Mouse (Mus musculus): ENCODE results near the gene Prox2. TPM values are rescaled to one million over a fixed set of nuclear protein-coding genes. Genes with fewer than 3 reads are reported as not detected.
A peak's percentile ranks its signal among the peaks of the same experiment; 100 is the strongest.
"Not testable (repeated sequence)": the region's sequence is repeated elsewhere in the genome, so short reads cannot be mapped to it uniquely, and the experiment has no call there.

The Prox2 gene
- total RNA-seq (2021): 1 to 10 TPM; 2.1 to 2.3 TPM

GRCm38 (mm10) chr12:85110698-85111592 lies at the start of gene Prox2, which contains the start of gene Dlst:
Gene Prox2 (minus strand): TSS chr12:85110759.
Gene Dlst (plus strand): TSS chr12:85110833.
- peak; percentile 89 to 93 for DNase-seq
- intact Hi-C loops (cut with DNase I): loop anchor here (5.0 kb wide), 1 partner anchor 114 kb away; the partner anchor contains the start of gene Ylpm1

GRCm38 (mm10) chr12:85159592-85159991 lies 49.0 kb upstream of the Prox2 start:
- intact Hi-C loops (cut with DNase I): no loop called here
- peak; percentile 46 to 72 for DNase-seq

GRCm38 (mm10) chr12:85158801-85159200 lies 48.2 kb upstream of the Prox2 start:
- DNase-seq: no peak
- intact Hi-C loops (cut with DNase I): no loop called here

GRCm38 (mm10) chr12:85157797-85158460 lies 47.4 kb upstream of the Prox2 start:
- intact Hi-C loops (cut with DNase I): no loop called here
- DNase-seq: no peak

- intact Hi-C loops (cut with DNase I): no loop called here
- no peak for DNase-seq
These were observed 45.8 kb upstream of the Prox2 start for GRCm38 (mm10) chr12:85156324-85156723.

- intact Hi-C loops (cut with DNase I): no loop called here
- no peak for DNase-seq
These were observed 42.5 kb upstream of the Prox2 start for GRCm38 (mm10) chr12:85153011-85153410.

GRCm38 (mm10) chr12:85151002-85151774 lies 40.6 kb upstream of the Prox2 start, which contains the start of gene Rps6kl1:
Gene Rps6kl1 (minus strand): TSS chr12:85151264.
- intact Hi-C loops (cut with DNase I): no loop called here
- DNase-seq: peak; percentile 38 to 47

- intact Hi-C loops (cut with DNase I): no loop called here
- no peak for DNase-seq
These were observed 39.9 kb upstream of the Prox2 start for GRCm38 (mm10) chr12:85150321-85151001.

- no peak for DNase-seq
- intact Hi-C loops (cut with DNase I): loop anchor here (2.0 to 10.0 kb wide), 2 partner anchors 22 to 348 kb away; no protein-coding TSS in a partner anchor
These were observed 36.3 kb upstream of the Prox2 start for GRCm38 (mm10) chr12:85146881-85147280.

- intact Hi-C loops (cut with DNase I): loop anchor here (2.0 to 10.0 kb wide), 2 partner anchors 22 to 348 kb away; no protein-coding TSS in a partner anchor
- no peak for DNase-seq
These were observed 35.8 kb upstream of the Prox2 start for GRCm38 (mm10) chr12:85146355-85146754.

GRCm38 (mm10) chr12:85145630-85146029 lies 35.1 kb upstream of the Prox2 start:
- intact Hi-C loops (cut with DNase I): loop anchor here (2.0 to 10.0 kb wide), 2 partner anchors 23 to 349 kb away; no protein-coding TSS in a partner anchor
- DNase-seq: peak; percentile 57 to 66

GRCm38 (mm10) chr12:85144821-85145220 lies 34.3 kb upstream of the Prox2 start:
- intact Hi-C loops (cut with DNase I): loop anchor here (5.0 to 10.0 kb wide), 2 partner anchors 53 to 350 kb away; no protein-coding TSS in a partner anchor
- no peak for DNase-seq

GRCm38 (mm10) chr12:85144276-85144675 lies 33.7 kb upstream of the Prox2 start:
- intact Hi-C loops (cut with DNase I): loop anchor here (5.0 to 10.0 kb wide), 2 partner anchors 52 to 351 kb away; no protein-coding TSS in a partner anchor

GRCm38 (mm10) chr12:85142803-85143202 lies 32.2 kb upstream of the Prox2 start:
- intact Hi-C loops (cut with DNase I): loop anchor here (1.0 to 10.0 kb wide), 3 partner anchors 51 to 352 kb away; no protein-coding TSS in a partner anchor
- peak; percentile 90 to 93 for DNase-seq

More at GRCm38 (mm10) chr12:85144276-85144675, 33.7 kb upstream of the Prox2 start:
- not testable (repeated sequence) for DNase-seq

- intact Hi-C loops (cut with DNase I): loop anchor here (5.0 to 10.0 kb wide), 2 partner anchors 49 to 354 kb away; no protein-coding TSS in a partner anchor
- DNase-seq: no peak
These were observed 30.5 kb upstream of the Prox2 start for GRCm38 (mm10) chr12:85141096-85141495.

- intact Hi-C loops (cut with DNase I): loop anchor here (5.0 to 10.0 kb wide), 2 partner anchors 48 to 355 kb away; no protein-coding TSS in a partner anchor
- DNase-seq: no peak
These were observed 29.6 kb upstream of the Prox2 start for GRCm38 (mm10) chr12:85140036-85140701.

- DNase-seq: no peak
- intact Hi-C loops (cut with DNase I): no loop called here
These were observed 26.1 kb upstream of the Prox2 start for GRCm38 (mm10) chr12:85136627-85137026.

All from heart, postnatal 36 days (tissue).